Mouse (Mus musculus) CH12.LX (cell line): Measurements from ENCODE around the gene Mtfr1l. TPM values are rescaled to one million over a fixed set of nuclear protein-coding genes. Genes with fewer than 3 reads are reported as not detected.

Experiments used
- DNase-seq: peaks from one replicate; pipeline ENCODE4 v3.0.0-alpha.2; 2013; ENCODE audit errors: extremely low read depth
- H3K27ac ChIP-seq: 2 replicates; pipeline ENCODE4 v1.5.1; 2012; ENCODE audit warnings: low read depth, mild to moderate bottlenecking, control low read depth, moderate library complexity; ENCODE audit not compliant: insufficient read depth
- H3K27me3 ChIP-seq: replicated peaks from 2 replicates; pipeline ENCODE3; 2012; ENCODE audit warnings: inconsistent platforms
- H3K36me3 ChIP-seq, 2 experiments: replicated peaks in 1 of 2; 2 replicates each; pipeline versions ENCODE3 to v1.6.1; 2012; ENCODE audit warnings: inconsistent platforms in 1 of 2, low read length in 1 of 2, mild to moderate bottlenecking in 1 of 2, mixed read lengths in 1 of 2, moderate library complexity in 1 of 2; ENCODE audit not compliant: control insufficient read depth in 1 of 2, insufficient read depth in 1 of 2
- H3K4me1 ChIP-seq, 2 experiments: 2 replicates each; pipeline ENCODE4 v1.6.1; 2012; ENCODE audit warnings: inconsistent platforms in 1 of 2, moderate library complexity in 1 of 2; ENCODE audit not compliant: insufficient read depth in 2 of 2, control insufficient read depth in 1 of 2
- H3K4me2 ChIP-seq: 2 replicates; pipeline ENCODE4 v1.6.1; 2012; ENCODE audit warnings: low read depth, mild to moderate bottlenecking, control low read depth; ENCODE audit not compliant: poor library complexity, insufficient read depth, severe bottlenecking
- H3K4me3 ChIP-seq, 3 experiments: fragments of 150-350 bp in 1 of 3; sonication (generic) in 1 of 3; replicated peaks in 1 of 3; 2 replicates each; pipeline versions ENCODE3 to v1.5.1; 2011 to 2012; ENCODE audit warnings: low read depth in 2 of 3, low read length in 2 of 3, mild to moderate bottlenecking in 2 of 3, moderate library complexity in 2 of 3, control low read depth in 1 of 3, improper control_type of control experiment in 1 of 3, inconsistent platforms in 1 of 3, mixed read lengths in 1 of 3; ENCODE audit not compliant: poor library complexity in 1 of 3
- H3K79me2 ChIP-seq: replicated peaks from 2 replicates; pipeline ENCODE4 v1.6.1; 2012; ENCODE audit warnings: mild to moderate bottlenecking, moderate library complexity; ENCODE audit not compliant: control insufficient read depth, poor library complexity, insufficient read depth, severe bottlenecking; ENCODE audit errors: extremely low read depth
- H3K9ac ChIP-seq: 2 replicates; pipeline ENCODE4 v1.6.1; 2012; ENCODE audit warnings: low read depth, mild to moderate bottlenecking, control low read depth, moderate library complexity; ENCODE audit not compliant: insufficient read depth
- H3K9me3 ChIP-seq: replicated peaks from 2 replicates; pipeline ENCODE3; 2012; ENCODE audit warnings: low read length, inconsistent platforms, mixed read lengths
- CHD2 ChIP-seq: IDR thresholded peaks from 2 replicates; pipeline ENCODE4 v1.6.1; 2011; ENCODE audit warnings: low read length, improper control_type of control experiment
- CTCF ChIP-seq, 2 experiments: IDR thresholded peaks in 1 of 2; conservative IDR thresholded peaks in 1 of 2; 2 replicates each; pipeline ENCODE4 v1.5.1; 2011 to 2012; ENCODE audit warnings: low read depth in 2 of 2, low read length in 2 of 2, improper control_type of control experiment in 1 of 2, inconsistent platforms in 1 of 2, mild to moderate bottlenecking in 1 of 2, moderate library complexity in 1 of 2
- E2F4 ChIP-seq: IDR thresholded peaks from 2 replicates; pipeline ENCODE4 v1.6.1; 2011; ENCODE audit warnings: low read depth, low read length, improper control_type of control experiment; ENCODE audit not compliant: insufficient replicate concordance
- ETS1 ChIP-seq: conservative IDR thresholded peaks from 2 replicates; pipeline ENCODE4 v1.6.1; 2012; ENCODE audit warnings: low read depth, mild to moderate bottlenecking, inconsistent platforms, low read length, improper control_type of control experiment, moderate library complexity
- HCFC1 ChIP-seq: IDR thresholded peaks from 2 replicates; pipeline ENCODE4 v1.6.1; 2012; ENCODE audit warnings: low read depth, mild to moderate bottlenecking, inconsistent platforms, low read length, improper control_type of control experiment
- IRF4 ChIP-seq: IDR thresholded peaks from 2 replicates; pipeline ENCODE4 v1.6.1; 2014; ENCODE audit warnings: low read depth, mild to moderate bottlenecking, inconsistent platforms, low read length, improper control_type of control experiment
- MAFK ChIP-seq: IDR thresholded peaks from 2 replicates; pipeline ENCODE4 v1.6.1; 2011; ENCODE audit warnings: low read length, improper control_type of control experiment; ENCODE audit not compliant: insufficient replicate concordance
- MAZ ChIP-seq: IDR thresholded peaks from 2 replicates; pipeline ENCODE4 v1.6.1; 2012; ENCODE audit warnings: low read depth, mild to moderate bottlenecking, inconsistent platforms, low read length, improper control_type of control experiment, moderate library complexity
- MEF2A ChIP-seq: IDR thresholded peaks from 2 replicates; pipeline ENCODE4 v1.6.1; 2014; ENCODE audit warnings: low read depth, mild to moderate bottlenecking, inconsistent platforms, low read length, improper control_type of control experiment, borderline replicate concordance
- MXI1 ChIP-seq: IDR thresholded peaks from 2 replicates; pipeline ENCODE4 v1.6.1; 2011; ENCODE audit warnings: mild to moderate bottlenecking, low read depth, low read length, improper control_type of control experiment
- MYC ChIP-seq: IDR thresholded peaks from 2 replicates; pipeline ENCODE4 v1.6.1; 2011; ENCODE audit warnings: low read depth, mild to moderate bottlenecking, improper control_type of control experiment, low read length
- NELFE ChIP-seq: IDR thresholded peaks from 2 replicates; pipeline ENCODE4 v1.6.1; 2011; ENCODE audit warnings: low read depth, low read length, improper control_type of control experiment
- SIN3A ChIP-seq: IDR thresholded peaks from 2 replicates; pipeline ENCODE4 v1.6.1; 2012; ENCODE audit warnings: low read length, improper control_type of control experiment, inconsistent platforms
- TCF12 ChIP-seq: IDR thresholded peaks from 2 replicates; pipeline ENCODE4 v1.6.1; 2014; ENCODE audit warnings: low read depth, mild to moderate bottlenecking, inconsistent platforms, low read length, improper control_type of control experiment
- UBTF ChIP-seq: IDR thresholded peaks from 2 replicates; pipeline ENCODE4 v1.6.1; 2012; ENCODE audit warnings: low read depth, mild to moderate bottlenecking, inconsistent platforms, low read length, improper control_type of control experiment, moderate library complexity
- USF1 ChIP-seq: IDR thresholded peaks from 2 replicates; pipeline ENCODE4 v1.6.1; 2014; ENCODE audit warnings: low read depth, mild to moderate bottlenecking, inconsistent platforms, low read length, improper control_type of control experiment
- dilution Hi-C: fragments of 300-500 bp; cut with MboI; formaldehyde crosslinking; loops from 2 replicates; pipeline ENCODE4 v1.14.3; 2020; ENCODE audit warnings: low sequenced_read_pairs; ENCODE audit not compliant: extremely low pct_unique_long_range_greater_than_20kb, extremely low pct_ligation_motif_present
- in situ Hi-C: fragments of 300-500 bp; cut with MboI; formaldehyde crosslinking; loops from 3 replicates; pipeline ENCODE4 v1.14.3; 2019; ENCODE audit warnings: low sequenced_read_pairs, low pct_ligation_motif_present, low pct_unique_long_range_greater_than_20kb, mixed read lengths
- polyA plus RNA-seq: library from polyadenylated mRNA; unstranded; fragments of >175 nt; gene quantifications from 2 replicates; pipeline ENCODE4 v1.2.1, GENCODE M21; 2012; ENCODE audit warnings: low read depth; ENCODE audit not compliant: insufficient read length
- total RNA-seq, 2 experiments: library from RNA; depleted of rRNA; stranded (reverse); fragments of 300-350 nt in 1 of 2; fragments of >200 nt in 1 of 2; gene quantifications; 2 replicates each; pipeline ENCODE4 v1.2.3; 2012 to 2014

The Mtfr1l gene
- total and polyA plus RNA-seq, 3 experiments = 16.2 to 36.5 (median 34.0) TPM

- Histone ChIP-seq H3K27ac (no peak overlapping the region), H3K36me3 (peaks cover 49 to 93% of the 10 kb centered on the region in 2 experiments), H3K4me2 (no peak overlapping the region), H3K4me1 (no peaks in the 10 kb centered on the region), H3K4me3 (no peak overlapping the region), H3K9me3 (no peaks in the 10 kb centered on the region), H3K27me3 (no peaks in the 10 kb centered on the region), H3K79me2 (no peaks in the 10 kb centered on the region), H3K9ac (no peak overlapping the region)
- TF ChIP-seq HCFC1 = no peak
- no peak for TF ChIP-seq MXI1
- TF ChIP-seq MYC = no peak
- TF ChIP-seq TCF12 = no peak
- TF ChIP-seq UBTF = no peak
- no peak for TF ChIP-seq NELFE
- no peak for TF ChIP-seq IRF4
- TF ChIP-seq MAZ = no peak
- no peak for TF ChIP-seq MAFK
- TF ChIP-seq CTCF (conservative IDR thresholded peaks at IDR 0.05 in 1 of 2, IDR thresholded peaks at IDR 0.05 in 1 of 2; ENCODE audit: low read depth in 2 of 2, low read length in 2 of 2) = no peak
- TF ChIP-seq SIN3A = no peak
- no peak for TF ChIP-seq E2F4
- TF ChIP-seq MEF2A = no peak
- no peak for TF ChIP-seq CHD2
- no peak for TF ChIP-seq USF1
- no peak for DNase-seq
- in situ Hi-C loops (no loop called here), dilution Hi-C loops (no loop called here)
Observed at GRCm38 (mm10) chr4:134526220-134526619, 9.0 kb downstream of the Mtfr1l start.

- Histone ChIP-seq H3K9ac (no peak overlapping the region), H3K27me3 (no peaks in the 10 kb centered on the region), H3K4me3 (no peak overlapping the region), H3K4me1 (no peaks in the 10 kb centered on the region), H3K27ac (no peak overlapping the region)
- dilution Hi-C loops = no loop called here
- in situ Hi-C loops = no loop called here
- no peak for DNase-seq
- TF ChIP-seq ETS1 = no peak
- TF ChIP-seq, all 38 proteins: peak for 0
- H3K4me2 ChIP-seq = no peak overlapping the region
- no peaks in the 10 kb centered on the region for H3K9me3 ChIP-seq
- peaks cover 51 to 91% of the 10 kb centered on the region in 2 experiments for H3K36me3 ChIP-seq
- no peaks in the 10 kb centered on the region for H3K79me2 ChIP-seq
Observed at GRCm38 (mm10) chr4:134525806-134526205, 9.4 kb downstream of the Mtfr1l start.
